Mouse (Mus musculus): Measurements from ENCODE around the gene Olfr1234. TPM values are rescaled to one million over a fixed set of nuclear protein-coding genes. Genes with fewer than 3 reads are reported as not detected.

The Olfr1234 gene
- polyA plus RNA-seq (2012; rRNA removed) (not detected in 2 replicates), polyA plus RNA-seq (2014; fragmentation: Nextera tagmentation; extraction: Ambion mirVana) (not detected in 2 replicates)

DNA sequence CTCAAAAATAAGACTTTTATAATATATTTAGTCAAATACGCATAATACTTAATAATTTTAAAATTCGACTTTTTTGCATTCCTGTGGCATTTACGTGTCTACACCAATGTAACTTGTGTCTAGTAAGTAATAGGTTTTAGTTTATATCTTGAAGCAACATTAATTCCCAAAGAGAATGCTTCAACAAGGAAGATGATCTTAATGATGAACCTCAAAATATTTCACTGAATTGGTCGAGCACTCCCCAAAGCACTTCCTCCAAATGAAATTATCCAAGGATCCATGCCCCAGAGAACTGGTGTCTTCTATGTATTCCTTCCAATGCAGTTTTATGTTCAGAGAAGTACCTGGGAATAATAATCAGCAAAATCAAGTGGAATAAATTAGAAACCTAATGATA is at the start of gene Olfr1234:
Gene Olfr1234 (minus strand): TSS at position 101 of the 400 bp plus-strand sequence.
- ATAC-seq (ENCODE audit: insufficient read depth) (no peak), DNase-seq (ENCODE audit: low read depth in 3 of 3, low spot score in 3 of 3) (no peak)
- no peaks in the 10 kb centered on the region for H3K4me1 ChIP-seq (replicated peaks; ENCODE audit: control insufficient read depth in 2 of 2, insufficient read depth in 2 of 2, low read length in 1 of 2)
- no peaks in the 10 kb centered on the region for H3K27me3 ChIP-seq (ENCODE audit: control insufficient read depth, insufficient read depth, low read length)
- no peak within 1 kb of the TSS for H3K4me2 ChIP-seq (ENCODE audit: low read depth)
- 64% methylated on average over 4 of the region's 4 CpGs for WGBS (ENCODE audit: insufficient replicate concordance)
- no peaks in the 10 kb centered on the region for H3K36me3 ChIP-seq (replicated peaks; ENCODE audit: control insufficient read depth, insufficient read depth, low read depth)
- no peak within 1 kb of the TSS for H3K9ac ChIP-seq (replicated peaks)
- no peak for TF ChIP-seq CTCF (IDR thresholded peaks at IDR 0.05; ENCODE audit: low read depth)
- TF ChIP-seq EP300 (IDR thresholded peaks at IDR 0.05; ENCODE audit: low read depth): no peak
- no peak within 1 kb of the TSS for H3K27ac ChIP-seq
- no peak within 1 kb of the TSS for H3K4me3 ChIP-seq (ENCODE audit: insufficient read depth in 1 of 2, low read depth in 2 of 2, low read length in 2 of 2)
- no peaks in the 10 kb centered on the region for H3K9me3 ChIP-seq (ENCODE audit: control insufficient read depth, low read length)

DNA sequence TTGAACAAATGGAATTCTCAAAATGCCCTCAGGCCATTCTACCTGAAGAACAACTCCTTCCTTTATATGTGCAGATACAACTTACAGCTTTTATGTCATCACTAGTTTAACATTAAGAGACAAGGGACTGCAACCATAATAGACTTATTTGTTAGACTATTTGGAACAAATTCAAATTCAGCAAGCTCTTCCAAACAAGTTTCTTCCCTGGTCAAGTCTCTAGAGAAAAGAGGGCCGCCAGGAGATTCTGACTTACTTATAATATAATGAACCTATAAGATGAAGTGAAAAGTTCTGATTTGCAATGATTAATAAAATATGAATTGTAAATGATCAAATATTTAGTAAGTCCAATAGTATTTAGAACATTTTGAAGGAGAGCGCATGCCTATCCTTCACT is 44.9 kb upstream of the Olfr1234 start, which contains the start of gene Olfr1238:
Gene Olfr1238 (minus strand): TSS at position 101 of the 400 bp plus-strand sequence.
- Histone ChIP-seq H3K27me3 (ENCODE audit: control insufficient read depth, insufficient read depth, low read length) (no peaks in the 10 kb centered on the region), H3K27ac (no peak within 1 kb of the TSS), H3K9me3 (ENCODE audit: control insufficient read depth, low read length) (no peaks in the 10 kb centered on the region), H3K9ac (replicated peaks) (no peak within 1 kb of the TSS), H3K4me3 (ENCODE audit: insufficient read depth in 1 of 2, low read depth in 2 of 2, low read length in 2 of 2) (no peak within 1 kb of the TSS), H3K4me2 (ENCODE audit: low read depth) (no peak within 1 kb of the TSS), H3K4me1 (replicated peaks; ENCODE audit: control insufficient read depth in 2 of 2, insufficient read depth in 2 of 2, low read length in 1 of 2) (no peaks in the 10 kb centered on the region), H3K36me3 (replicated peaks; ENCODE audit: control insufficient read depth, insufficient read depth, low read depth) (no peaks in the 10 kb centered on the region)
- 59% methylated on average over 2 of the region's 2 CpGs for WGBS (ENCODE audit: insufficient replicate concordance)
- no peak for TF ChIP-seq CTCF (IDR thresholded peaks at IDR 0.05; ENCODE audit: low read depth)
- no peak for TF ChIP-seq EP300 (IDR thresholded peaks at IDR 0.05; ENCODE audit: low read depth)
- ATAC-seq (ENCODE audit: insufficient read depth): no peak
- DNase-seq (ENCODE audit: low read depth in 3 of 3, low spot score in 3 of 3): no peak

DNA sequence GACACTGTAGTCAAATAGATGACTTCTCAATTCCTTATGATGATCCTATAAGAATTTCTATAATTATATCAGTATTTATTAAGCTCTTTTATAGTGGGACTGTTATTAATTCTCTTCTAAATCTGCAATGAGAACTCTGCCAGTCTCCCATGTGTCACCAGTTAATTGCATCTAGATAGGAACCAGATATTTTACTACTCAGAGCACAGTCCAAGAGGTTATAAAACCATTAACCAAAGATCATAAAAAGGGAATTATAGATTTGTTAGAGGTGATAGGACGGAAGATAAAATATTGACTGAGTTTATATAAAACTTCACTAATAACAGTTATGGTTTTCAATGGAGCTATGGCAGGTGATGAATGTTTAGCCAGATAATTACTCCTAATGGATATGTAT is 36.2 kb upstream of the Olfr1234 start:
- no peaks in the 10 kb centered on the region for H3K4me1 ChIP-seq (replicated peaks; ENCODE audit: control insufficient read depth in 2 of 2, insufficient read depth in 2 of 2, low read length in 1 of 2)
- H3K4me3 ChIP-seq (ENCODE audit: insufficient read depth in 1 of 2, low read depth in 2 of 2, low read length in 2 of 2): no peak overlapping the region
- H3K9ac ChIP-seq (replicated peaks): no peak overlapping the region
- DNase-seq (ENCODE audit: low read depth in 3 of 3, low spot score in 3 of 3): no peak
- no peak overlapping the region for H3K4me2 ChIP-seq (ENCODE audit: low read depth)
- no peak for TF ChIP-seq CTCF (IDR thresholded peaks at IDR 0.05; ENCODE audit: low read depth)
- 44% methylated on average over 1 of the region's 1 CpGs for WGBS (ENCODE audit: insufficient replicate concordance)
- H3K36me3 ChIP-seq (replicated peaks; ENCODE audit: control insufficient read depth, insufficient read depth, low read depth): no peaks in the 10 kb centered on the region
- no peak for ATAC-seq (ENCODE audit: insufficient read depth)
- no peak overlapping the region for H3K27ac ChIP-seq
- no peaks in the 10 kb centered on the region for H3K9me3 ChIP-seq (ENCODE audit: control insufficient read depth, low read length)
- no peaks in the 10 kb centered on the region for H3K27me3 ChIP-seq (ENCODE audit: control insufficient read depth, insufficient read depth, low read length)

DNA sequence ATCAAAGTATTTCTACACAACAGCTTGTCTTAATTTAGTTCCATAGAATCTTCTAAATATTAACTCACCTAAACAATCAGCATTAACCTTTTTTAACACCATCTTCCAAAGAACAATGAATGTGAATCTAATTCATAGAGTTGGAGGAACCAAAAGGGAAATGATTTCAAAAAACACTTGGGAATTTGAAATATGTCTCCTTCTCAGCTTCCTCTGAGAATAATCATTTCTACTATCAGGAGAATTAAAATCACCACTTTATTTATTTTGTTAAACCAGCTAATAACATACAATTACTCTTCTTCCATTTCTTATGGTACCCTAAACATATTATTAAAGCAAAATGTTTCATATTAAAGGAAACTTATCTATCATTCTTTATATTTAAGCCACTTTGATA is 22.4 kb downstream of the Olfr1234 start, which contains the start of gene Olfr1233:
Gene Olfr1233 (minus strand): TSS at position 101 of the 400 bp plus-strand sequence.
- H3K9ac ChIP-seq (replicated peaks): no peak within 1 kb of the TSS
- no peak within 1 kb of the TSS for H3K4me3 ChIP-seq (ENCODE audit: insufficient read depth in 1 of 2, low read depth in 2 of 2, low read length in 2 of 2)
- no peaks in the 10 kb centered on the region for H3K27me3 ChIP-seq (ENCODE audit: control insufficient read depth, insufficient read depth, low read length)
- no peaks in the 10 kb centered on the region for H3K4me1 ChIP-seq (replicated peaks; ENCODE audit: control insufficient read depth in 2 of 2, insufficient read depth in 2 of 2, low read length in 1 of 2)
- H3K36me3 ChIP-seq (replicated peaks; ENCODE audit: control insufficient read depth, insufficient read depth, low read depth): no peaks in the 10 kb centered on the region
- no peak for TF ChIP-seq EP300 (IDR thresholded peaks at IDR 0.05; ENCODE audit: low read depth)
- TF ChIP-seq CTCF (IDR thresholded peaks at IDR 0.05; ENCODE audit: low read depth): no peak
- H3K9me3 ChIP-seq (ENCODE audit: control insufficient read depth, low read length): no peaks in the 10 kb centered on the region
- H3K27ac ChIP-seq: no peak within 1 kb of the TSS
- DNase-seq (ENCODE audit: low read depth in 3 of 3, low spot score in 3 of 3) (no peak), ATAC-seq (ENCODE audit: insufficient read depth) (no peak)
- H3K4me2 ChIP-seq (ENCODE audit: low read depth): no peak within 1 kb of the TSS

DNA sequence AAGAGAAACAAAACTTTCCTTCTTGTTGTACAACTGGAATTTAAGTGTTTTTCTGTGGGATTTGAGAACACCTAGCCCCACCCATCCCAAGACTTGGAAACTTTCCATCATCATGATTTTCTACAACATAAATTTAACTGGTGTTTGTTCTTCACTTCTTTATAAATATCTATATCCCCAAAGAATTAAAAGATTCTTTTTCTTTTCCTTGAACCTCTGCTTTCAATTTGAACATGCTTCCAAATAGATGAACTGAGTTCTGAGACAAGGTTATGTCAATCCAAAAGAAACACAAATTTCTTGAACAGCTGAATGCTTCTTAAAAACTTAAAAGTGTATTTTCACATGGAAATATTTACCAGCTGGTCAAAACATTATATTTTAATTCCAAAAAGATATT is 35.1 kb downstream of the Olfr1234 start, which contains the start of gene Olfr1232:
Gene Olfr1232 (minus strand): TSS at position 101 of the 400 bp plus-strand sequence.
- Histone ChIP-seq H3K4me3 (ENCODE audit: insufficient read depth in 1 of 2, low read depth in 2 of 2, low read length in 2 of 2) (no peak within 1 kb of the TSS), H3K27ac (no peak within 1 kb of the TSS), H3K9me3 (ENCODE audit: control insufficient read depth, low read length) (no peaks in the 10 kb centered on the region), H3K36me3 (replicated peaks; ENCODE audit: control insufficient read depth, insufficient read depth, low read depth) (no peaks in the 10 kb centered on the region), H3K27me3 (ENCODE audit: control insufficient read depth, insufficient read depth, low read length) (no peaks in the 10 kb centered on the region), H3K4me1 (replicated peaks; ENCODE audit: control insufficient read depth in 2 of 2, insufficient read depth in 2 of 2, low read length in 1 of 2) (no peaks in the 10 kb centered on the region), H3K9ac (replicated peaks) (no peak within 1 kb of the TSS), H3K4me2 (ENCODE audit: low read depth) (no peak within 1 kb of the TSS)
- TF ChIP-seq EP300 (IDR thresholded peaks at IDR 0.05; ENCODE audit: low read depth): no peak
- TF ChIP-seq CTCF (IDR thresholded peaks at IDR 0.05; ENCODE audit: low read depth): no peak
- ATAC-seq (ENCODE audit: insufficient read depth) (no peak), DNase-seq (ENCODE audit: low read depth in 3 of 3, low spot score in 3 of 3) (no peak)

Other genes with a start within 250 kb of the Olfr1234 start
- not detected in 2 replicates for gene Olfr1221, start 247.6 kb downstream of the Olfr1234 start, polyA plus RNA-seq (2012; rRNA removed)
- gene Olfr1221, start 247.6 kb downstream of the Olfr1234 start, polyA plus RNA-seq (2014; fragmentation: Nextera tagmentation; extraction: Ambion mirVana): not detected in 2 replicates
- not detected in 2 replicates for gene Olfr1222, start 231.8 kb downstream of the Olfr1234 start, polyA plus RNA-seq (2012; rRNA removed)
- not detected in 2 replicates for gene Olfr1222, start 231.8 kb downstream of the Olfr1234 start, polyA plus RNA-seq (2014; fragmentation: Nextera tagmentation; extraction: Ambion mirVana)
- gene Olfr1223, start 213.3 kb downstream of the Olfr1234 start, polyA plus RNA-seq (2012; rRNA removed): not detected in 2 replicates
- gene Olfr1223, start 213.3 kb downstream of the Olfr1234 start, polyA plus RNA-seq (2014; fragmentation: Nextera tagmentation; extraction: Ambion mirVana): not detected in 2 replicates
- not detected in 2 replicates for gene Olfr1224-ps1, start 200.8 kb downstream of the Olfr1234 start, polyA plus RNA-seq (2012; rRNA removed)
- not detected in 2 replicates for gene Olfr1224-ps1, start 200.8 kb downstream of the Olfr1234 start, polyA plus RNA-seq (2014; fragmentation: Nextera tagmentation; extraction: Ambion mirVana)
- gene Olfr1225, start 190.2 kb downstream of the Olfr1234 start, polyA plus RNA-seq (2012; rRNA removed): not detected in 2 replicates
- gene Olfr1225, start 190.2 kb downstream of the Olfr1234 start, polyA plus RNA-seq (2014; fragmentation: Nextera tagmentation; extraction: Ambion mirVana): not detected in 2 replicates
- gene Olfr1226, start 164.8 kb downstream of the Olfr1234 start, polyA plus RNA-seq (2012; rRNA removed): not detected in 2 replicates
- not detected in 2 replicates for gene Olfr1226, start 164.8 kb downstream of the Olfr1234 start, polyA plus RNA-seq (2014; fragmentation: Nextera tagmentation; extraction: Ambion mirVana)
- gene Olfr1228, start 110.8 kb downstream of the Olfr1234 start, polyA plus RNA-seq (2012; rRNA removed): not detected in 2 replicates
- not detected in 2 replicates for gene Olfr1228, start 110.8 kb downstream of the Olfr1234 start, polyA plus RNA-seq (2014; fragmentation: Nextera tagmentation; extraction: Ambion mirVana)
- gene Olfr1229, start 76.9 kb downstream of the Olfr1234 start, polyA plus RNA-seq (2012; rRNA removed): not detected in 2 replicates
- gene Olfr1229, start 76.9 kb downstream of the Olfr1234 start, polyA plus RNA-seq (2014; fragmentation: Nextera tagmentation; extraction: Ambion mirVana): not detected in 2 replicates
- gene Olfr1230, start 67.6 kb downstream of the Olfr1234 start, polyA plus RNA-seq (2012; rRNA removed): not detected in 2 replicates
- not detected in 2 replicates for gene Olfr1230, start 67.6 kb downstream of the Olfr1234 start, polyA plus RNA-seq (2014; fragmentation: Nextera tagmentation; extraction: Ambion mirVana)
- not detected in 2 replicates for gene Olfr1231, start 57.8 kb downstream of the Olfr1234 start, polyA plus RNA-seq (2012; rRNA removed)
- gene Olfr1231, start 57.8 kb downstream of the Olfr1234 start, polyA plus RNA-seq (2014; fragmentation: Nextera tagmentation; extraction: Ambion mirVana): not detected in 2 replicates
- not detected in 2 replicates for gene Olfr1232, start 35.2 kb downstream of the Olfr1234 start, polyA plus RNA-seq (2012; rRNA removed)
- not detected in 2 replicates for gene Olfr1232, start 35.2 kb downstream of the Olfr1234 start, polyA plus RNA-seq (2014; fragmentation: Nextera tagmentation; extraction: Ambion mirVana)
- gene Olfr1233, start 22.5 kb downstream of the Olfr1234 start, polyA plus RNA-seq (2012; rRNA removed): not detected in 2 replicates
- gene Olfr1233, start 22.5 kb downstream of the Olfr1234 start, polyA plus RNA-seq (2014; fragmentation: Nextera tagmentation; extraction: Ambion mirVana): not detected in 2 replicates
- gene Olfr1238, start 44.8 kb upstream of the Olfr1234 start, polyA plus RNA-seq (2012; rRNA removed): not detected in 2 replicates
- gene Olfr1238, start 44.8 kb upstream of the Olfr1234 start, polyA plus RNA-seq (2014; fragmentation: Nextera tagmentation; extraction: Ambion mirVana): not detected in 2 replicates
- gene Olfr1239, start 55.5 kb upstream of the Olfr1234 start, polyA plus RNA-seq (2012; rRNA removed): not detected in 2 replicates
- not detected in 2 replicates for gene Olfr1239, start 55.5 kb upstream of the Olfr1234 start, polyA plus RNA-seq (2014; fragmentation: Nextera tagmentation; extraction: Ambion mirVana)
- not detected in 2 replicates for gene Olfr1240, start 78.1 kb upstream of the Olfr1234 start, polyA plus RNA-seq (2012; rRNA removed)
- gene Olfr1240, start 78.1 kb upstream of the Olfr1234 start, polyA plus RNA-seq (2014; fragmentation: Nextera tagmentation; extraction: Ambion mirVana): not detected in 2 replicates
- gene Olfr1241, start 122.3 kb upstream of the Olfr1234 start, polyA plus RNA-seq (2012; rRNA removed): not detected in 2 replicates
- not detected in 2 replicates for gene Olfr1241, start 122.3 kb upstream of the Olfr1234 start, polyA plus RNA-seq (2014; fragmentation: Nextera tagmentation; extraction: Ambion mirVana)
- gene Olfr1242, start 133.5 kb upstream of the Olfr1234 start, polyA plus RNA-seq (2012; rRNA removed): not detected in 2 replicates
- gene Olfr1242, start 133.5 kb upstream of the Olfr1234 start, polyA plus RNA-seq (2014; fragmentation: Nextera tagmentation; extraction: Ambion mirVana): not detected in 2 replicates
- not detected in 2 replicates for gene Olfr1243, start 166.6 kb upstream of the Olfr1234 start, polyA plus RNA-seq (2012; rRNA removed)
- gene Olfr1243, start 166.6 kb upstream of the Olfr1234 start, polyA plus RNA-seq (2014; fragmentation: Nextera tagmentation; extraction: Ambion mirVana): not detected in 2 replicates
- not detected in 2 replicates for gene Olfr1245, start 213.6 kb upstream of the Olfr1234 start, polyA plus RNA-seq (2012; rRNA removed)
- not detected in 2 replicates for gene Olfr1245, start 213.6 kb upstream of the Olfr1234 start, polyA plus RNA-seq (2014; fragmentation: Nextera tagmentation; extraction: Ambion mirVana)
- gene Olfr1246, start 228.3 kb upstream of the Olfr1234 start, polyA plus RNA-seq (2012; rRNA removed): not detected in 2 replicates
- gene Olfr1246, start 228.3 kb upstream of the Olfr1234 start, polyA plus RNA-seq (2014; fragmentation: Nextera tagmentation; extraction: Ambion mirVana): not detected in 2 replicates
- gene Olfr1247, start 249.3 kb upstream of the Olfr1234 start, polyA plus RNA-seq (2012; rRNA removed): not detected in 2 replicates
- not detected in 2 replicates for gene Olfr1247, start 249.3 kb upstream of the Olfr1234 start, polyA plus RNA-seq (2014; fragmentation: Nextera tagmentation; extraction: Ambion mirVana)

Measured in liver, embryonic 14.5 days (tissue).